Mouse (Mus musculus): Measurements from ENCODE around the gene Prss53.
"Not testable (repeated sequence)": the region's sequence is repeated elsewhere in the genome, so short reads cannot be mapped to it uniquely, and the experiment has no call there.

Prss53 gene

DNA sequence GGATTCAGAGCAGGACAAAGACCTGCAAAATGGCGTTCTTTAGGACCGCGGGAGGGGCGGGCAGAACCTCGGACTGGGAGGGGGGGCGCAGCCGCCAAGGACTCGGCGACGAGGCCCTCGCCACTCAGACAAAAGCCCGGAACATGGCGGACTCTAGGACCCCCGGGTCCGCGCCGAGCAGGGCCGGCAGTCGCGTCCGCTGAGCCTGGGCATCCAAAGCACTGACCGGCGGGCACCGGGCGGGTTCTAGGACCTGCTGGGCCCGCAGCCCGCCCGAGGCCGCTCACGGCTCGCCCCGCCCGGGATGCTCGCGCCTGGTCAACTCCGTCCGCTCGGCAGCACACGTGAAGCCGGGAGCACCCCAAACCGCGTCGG is 15.2 kb downstream of the Prss53 start:
- in situ Hi-C loops (cut with MboI, MseI), result no loop called here

DNA sequence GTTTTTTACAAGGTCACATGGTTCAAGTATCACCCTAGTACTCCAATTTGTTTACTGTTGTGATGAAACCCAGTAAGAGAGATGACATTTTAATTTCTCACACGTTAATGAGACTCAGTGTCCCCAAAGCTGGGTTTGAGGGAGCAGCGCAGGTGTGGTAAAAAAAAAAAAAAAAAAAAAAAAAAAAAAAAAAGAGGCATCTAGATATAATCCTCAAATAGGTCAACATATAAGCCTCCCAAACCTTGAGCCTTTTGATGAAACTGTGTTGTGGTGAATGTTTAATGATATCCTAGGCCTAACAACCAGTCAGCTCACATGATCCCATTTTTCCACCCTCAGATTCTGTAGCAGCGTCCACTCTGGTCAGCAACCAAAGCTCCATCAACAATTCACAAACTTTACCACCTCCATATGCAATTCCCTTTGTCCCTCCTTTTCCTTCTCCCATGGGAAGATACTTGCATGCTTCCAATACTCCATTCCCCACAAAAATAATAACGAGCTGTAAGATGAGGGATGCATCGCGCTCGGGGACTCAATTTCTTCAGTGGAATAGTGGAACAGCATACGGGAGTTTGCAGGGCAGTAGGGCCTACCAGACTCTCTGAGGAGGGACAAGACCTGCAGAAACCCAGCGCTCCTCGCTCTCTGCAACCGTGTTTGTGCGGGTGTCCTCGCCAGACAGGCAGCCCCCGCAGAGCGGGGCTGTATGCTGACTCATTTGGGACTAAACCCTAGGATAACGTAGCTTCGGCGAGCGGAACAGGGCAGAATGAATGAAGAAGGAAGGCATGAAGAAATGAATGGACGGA is 15.8 kb downstream of the Prss53 start:
- in situ Hi-C loops (cut with MboI, MseI), result no loop called here

DNA sequence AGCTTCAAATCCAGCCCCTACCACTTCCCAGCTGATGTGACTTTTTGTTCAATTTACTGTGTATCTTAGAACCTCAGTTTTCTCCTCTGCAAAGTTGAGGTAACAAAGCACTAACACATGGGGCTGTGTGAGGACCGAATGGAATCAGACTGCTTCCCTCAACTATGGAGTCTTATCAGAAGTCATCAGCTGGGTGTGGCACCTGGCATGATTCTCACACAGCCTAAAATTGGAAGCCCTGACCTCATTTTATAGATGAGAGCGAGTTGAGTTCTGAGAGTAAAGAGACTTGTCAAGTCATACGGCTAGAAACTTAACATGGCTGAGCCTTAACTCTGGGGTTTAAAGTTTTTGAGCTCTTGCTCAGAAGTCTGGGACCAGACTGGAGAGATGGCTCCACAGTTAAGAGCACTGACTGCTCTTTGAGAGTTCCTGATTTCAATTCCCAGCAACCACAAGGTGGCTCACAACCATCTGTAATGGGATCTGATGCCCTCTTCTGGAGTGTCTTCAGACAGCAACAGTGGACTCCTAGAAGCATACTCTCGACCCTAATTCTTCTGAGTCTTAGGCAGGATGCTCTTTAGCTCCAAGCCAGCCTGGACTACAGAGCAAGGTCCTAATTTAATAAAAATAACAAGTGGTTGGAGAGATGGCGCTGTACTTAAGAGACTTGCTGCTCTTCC is 20.5 kb downstream of the Prss53 start:
- in situ Hi-C loops (cut with MboI, MseI), result no loop called here

DNA sequence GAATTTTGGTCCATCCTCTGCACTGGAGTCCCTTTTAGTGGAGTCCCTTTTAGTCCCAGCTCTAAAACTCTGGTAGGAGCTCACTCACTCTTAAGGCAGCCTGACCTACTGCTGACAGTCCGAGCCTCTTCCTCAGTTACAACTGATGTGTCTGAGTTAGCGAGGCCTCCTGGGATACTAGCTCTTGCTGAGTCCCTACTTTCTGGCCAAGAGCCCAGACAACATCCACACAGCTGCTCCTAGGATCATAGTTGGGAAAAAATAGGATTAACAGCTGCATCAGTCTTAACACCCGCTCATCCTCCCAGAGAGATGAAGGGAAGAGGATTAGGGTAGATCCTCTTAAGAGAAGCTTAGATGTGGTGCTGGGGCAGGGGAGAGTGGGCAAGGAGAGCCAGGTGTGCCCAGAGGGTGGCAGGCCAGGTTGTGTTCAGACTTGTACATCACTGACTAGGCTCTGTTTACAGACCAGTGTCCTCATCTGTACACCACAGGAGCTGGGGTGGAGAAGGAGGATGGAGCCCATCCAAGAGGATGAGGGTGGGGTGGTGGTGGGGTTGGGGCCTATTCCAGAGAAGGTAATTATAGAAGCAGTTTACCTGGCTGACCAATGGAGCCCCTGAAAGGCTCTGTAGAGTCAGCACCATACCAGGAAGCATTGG is 21.5 kb downstream of the Prss53 start:
- in situ Hi-C loops (cut with MboI, MseI), result no loop called here

- in situ Hi-C loops (cut with MboI, MseI), result no loop called here
Observed at GRCm38 (mm10) chr7:127867641-127868040, 23.1 kb downstream of the Prss53 start.

DNA sequence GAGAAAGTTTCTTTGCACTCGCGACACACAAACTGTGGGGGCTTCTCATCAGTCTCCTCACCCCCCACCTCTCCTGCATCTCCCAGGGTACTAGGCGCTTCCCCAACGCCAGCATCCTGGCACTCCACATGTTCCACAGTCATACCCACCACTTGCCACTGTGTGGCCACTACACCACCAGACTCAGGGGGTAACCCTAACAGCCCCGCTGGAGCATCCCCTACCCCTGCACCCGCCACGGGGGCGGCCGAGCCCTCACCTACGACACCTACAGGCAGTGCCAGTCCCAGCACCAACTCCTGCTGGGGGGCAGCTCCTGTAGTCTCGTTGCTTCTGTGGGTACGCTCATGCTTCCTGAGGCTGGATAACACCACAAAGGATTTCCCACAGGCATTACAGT is 24.3 kb downstream of the Prss53 start:
- in situ Hi-C loops (cut with MboI, MseI), result no loop called here

DNA sequence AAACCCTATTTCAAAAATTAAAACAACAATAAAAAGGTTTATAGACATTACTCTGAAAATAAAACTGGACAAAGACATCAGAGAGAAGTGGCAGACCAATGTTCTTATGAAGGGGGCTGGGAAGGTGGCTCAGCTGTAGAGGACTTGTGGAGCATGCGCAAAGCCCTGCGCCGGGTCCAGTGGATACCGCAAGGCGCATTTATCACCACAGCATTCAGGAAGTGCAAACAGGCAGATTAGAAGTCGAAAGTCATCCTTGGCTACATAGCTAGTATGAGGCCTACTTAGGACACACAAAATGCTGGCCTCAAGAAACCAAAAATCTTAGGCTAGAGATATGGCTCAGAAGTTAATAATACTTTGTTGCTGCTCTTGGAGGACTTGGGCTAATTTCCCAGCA is 32.5 kb downstream of the Prss53 start:
- in situ Hi-C loops (cut with MboI, MseI), result no loop called here

DNA sequence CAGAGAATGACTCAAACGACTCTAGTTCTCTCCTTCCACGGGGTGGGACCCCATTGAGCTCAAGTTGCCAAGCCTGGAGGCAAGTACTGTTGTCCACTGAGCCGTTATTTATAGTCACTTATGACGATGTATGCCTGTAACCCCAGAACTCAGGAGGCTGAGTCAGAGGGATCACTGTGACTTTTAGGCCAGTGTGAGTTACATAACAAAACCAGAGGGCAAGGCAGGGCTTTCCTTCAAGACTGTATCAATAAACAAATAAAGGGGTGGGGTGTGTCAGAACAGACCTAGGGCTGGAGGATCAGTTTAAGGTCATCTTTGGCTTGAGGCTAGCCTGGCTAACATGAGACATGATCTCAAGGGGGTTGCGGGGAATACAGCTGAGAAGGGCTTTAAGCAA is 39.9 kb downstream of the Prss53 start:
- in situ Hi-C loops (cut with MboI, MseI), result no loop called here

GRCm38 (mm10) chr7:127849973-127850875 is 40.5 kb downstream of the Prss53 start:
- in situ Hi-C loops (cut with MboI, MseI), result no loop called here

- in situ Hi-C loops (cut with MboI, MseI), result loop anchor here (5.0 kb wide), 1 partner anchor 65 kb away; the partner anchor contains the start of gene Setd1a
Observed at GRCm38 (mm10) chr7:127842001-127842718, 48.6 kb downstream of the Prss53 start.

GRCm38 (mm10) chr7:127841340-127842000 is 49.3 kb downstream of the Prss53 start:
- in situ Hi-C loops (cut with MboI, MseI), result loop anchor here (5.0 kb wide), 1 partner anchor 64 kb away; the partner anchor contains the start of gene Setd1a

- in situ Hi-C loops (cut with MboI, MseI), result loop anchor here (5.0 kb wide), 1 partner anchor 64 kb away; the partner anchor contains the start of gene Setd1a
Observed at GRCm38 (mm10) chr7:127840886-127841285, 49.9 kb downstream of the Prss53 start.

DNA sequence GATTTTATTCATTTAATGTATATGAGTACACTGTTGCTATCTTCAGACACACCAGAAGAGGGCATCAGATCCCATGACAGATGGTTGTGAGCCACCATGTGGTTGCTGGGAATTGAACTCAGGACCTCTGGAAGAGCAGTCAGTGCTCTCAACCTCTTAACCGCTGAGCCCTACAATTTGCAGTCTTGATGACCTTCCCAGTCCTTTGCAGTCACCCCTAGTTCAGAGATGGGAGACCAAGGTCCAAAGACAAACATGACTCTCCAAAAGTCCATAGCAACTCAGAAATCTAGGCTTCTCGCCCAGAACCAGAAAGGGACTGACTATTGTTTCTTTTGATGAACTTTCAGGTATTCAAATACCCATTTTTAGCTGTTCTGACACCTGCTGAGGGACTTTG is 50.7 kb downstream of the Prss53 start:
- in situ Hi-C loops (cut with MboI, MseI), result loop anchor here (5.0 kb wide), 1 partner anchor 63 kb away; the partner anchor contains the start of gene Setd1a

- in situ Hi-C loops (cut with MboI, MseI), result not testable (repeated sequence)
Observed at GRCm38 (mm10) chr7:127837878-127838277, 52.9 kb downstream of the Prss53 start.

- in situ Hi-C loops (cut with MboI, MseI), result no loop called here
Observed at GRCm38 (mm10) chr7:127837473-127837872, 53.3 kb downstream of the Prss53 start.
